Mouse (Mus musculus) lung, postnatal 36 days (tissue): ENCODE results near the gene Tmem204.

Experiments
- DNase-seq: peaks from one replicate; pipeline ENCODE4 v3.0.0; 2022; ENCODE audit warnings: mixed read lengths

Gene Tmem204

GRCm38 (mm10) chr17:25084835-25085385 lies 1.5 kb upstream of the Tmem204 start:
- no peak for DNase-seq

- no peak for DNase-seq
Measured at GRCm38 (mm10) chr17:25082887-25083286, 504 bp downstream of the Tmem204 start.

GRCm38 (mm10) chr17:25082081-25082847 lies 1.1 kb downstream of the Tmem204 start:
- DNase-seq = peak; percentile 85

GRCm38 (mm10) chr17:25080960-25081381 lies 2.4 kb downstream of the Tmem204 start:
- DNase-seq = peak; percentile 91

- DNase-seq = no peak
Measured at GRCm38 (mm10) chr17:25080210-25080609, 3.2 kb downstream of the Tmem204 start.

GRCm38 (mm10) chr17:25077771-25078372 lies 5.5 kb downstream of the Tmem204 start:
- peak; percentile 84 for DNase-seq

- no peak for DNase-seq
Measured at GRCm38 (mm10) chr17:25076906-25077305, 6.5 kb downstream of the Tmem204 start.

GRCm38 (mm10) chr17:25068690-25069089 lies 14.7 kb downstream of the Tmem204 start:
- DNase-seq = no peak

- DNase-seq = peak; percentile 87
Measured at GRCm38 (mm10) chr17:25067442-25067851, 15.9 kb downstream of the Tmem204 start.

GRCm38 (mm10) chr17:25066595-25066994 lies 16.8 kb downstream of the Tmem204 start:
- peak; percentile 50 for DNase-seq

GRCm38 (mm10) chr17:25065189-25065588 lies 18.2 kb downstream of the Tmem204 start:
- no peak for DNase-seq

GRCm38 (mm10) chr17:25064351-25064750 lies 19.0 kb downstream of the Tmem204 start:
- DNase-seq = peak; percentile 88

- DNase-seq = no peak
Measured at GRCm38 (mm10) chr17:25063872-25064271, 19.5 kb downstream of the Tmem204 start.

GRCm38 (mm10) chr17:25063261-25063660 lies 20.1 kb downstream of the Tmem204 start:
- no peak for DNase-seq

- DNase-seq = no peak
Measured at GRCm38 (mm10) chr17:25057041-25057440, 26.4 kb downstream of the Tmem204 start.

GRCm38 (mm10) chr17:25053274-25053673 lies 30.1 kb downstream of the Tmem204 start:
- DNase-seq = no peak

- no peak for DNase-seq
Measured at GRCm38 (mm10) chr17:25047143-25047542, 36.2 kb downstream of the Tmem204 start.

- no peak for DNase-seq
Measured at GRCm38 (mm10) chr17:25045281-25045680, 38.1 kb downstream of the Tmem204 start.

GRCm38 (mm10) chr17:25044879-25045278 lies 38.5 kb downstream of the Tmem204 start:
- no peak for DNase-seq

- peak; percentile 25 for DNase-seq
Measured at GRCm38 (mm10) chr17:25036183-25036582, 47.2 kb downstream of the Tmem204 start.

- DNase-seq = peak; percentile 85
Measured at GRCm38 (mm10) chr17:25016292-25017132, 66.9 kb downstream of the Tmem204 start.

GRCm38 (mm10) chr17:25015655-25016291 lies 67.6 kb downstream of the Tmem204 start, which contains the start of the genes Cramp1l and Ift140:
Cramp1l (minus strand) TSS chr17:25015788.
Ift140 (plus strand) TSS chr17:25016085.
- DNase-seq = peak; percentile 100
